Mouse (Mus musculus) midbrain, embryonic 12.5 days (tissue): ENCODE data around the gene Caprin2. TPM values are rescaled to one million over a fixed set of nuclear protein-coding genes. Genes with fewer than 3 reads are reported as not detected.
"Not testable (repeated sequence)": the region's sequence is repeated elsewhere in the genome, so short reads cannot be mapped to it uniquely, and the experiment has no call there.

Source experiments
- ATAC-seq: fragments of 200-750 bp; cut with Nextera tagmentation; 2 replicates; pipeline ENCODE4 v1.8.0; 2017; ENCODE audit warnings: low read depth, moderate TSS enrichment, moderate library complexity; ENCODE audit not compliant: low FRiP score
- H3K27ac ChIP-seq: fragments of 300-500 bp; sonication (generic); replicated peaks from 2 replicates; pipeline ENCODE4 v1.5.1; 2016; ENCODE audit warnings: mild to moderate bottlenecking
- H3K27me3 ChIP-seq: fragments of 300-500 bp; sonication (generic); 2 replicates; pipeline ENCODE4 v1.6.1; 2016; ENCODE audit warnings: mild to moderate bottlenecking
- H3K36me3 ChIP-seq: fragments of 300-500 bp; sonication (generic); 2 replicates; pipeline ENCODE4 v1.6.1; 2016
- H3K4me1 ChIP-seq: fragments of 300-500 bp; sonication (generic); 2 replicates; pipeline ENCODE4 v1.6.1; 2016
- H3K4me2 ChIP-seq: fragments of 300-500 bp; sonication (generic); replicated peaks from 2 replicates; pipeline ENCODE4 v1.6.1; 2016; ENCODE audit warnings: mild to moderate bottlenecking, moderate library complexity
- H3K4me3 ChIP-seq: fragments of 300-500 bp; sonication (generic); 2 replicates; pipeline ENCODE4 v1.5.1; 2016; ENCODE audit warnings: mild to moderate bottlenecking
- H3K9ac ChIP-seq: fragments of 300-500 bp; sonication (generic); replicated peaks from 2 replicates; pipeline ENCODE4 v1.6.1; 2016; ENCODE audit warnings: mild to moderate bottlenecking, moderate library complexity
- H3K9me3 ChIP-seq: fragments of 300-500 bp; sonication (generic); 2 replicates; pipeline ENCODE4 v1.6.1; 2016; ENCODE audit warnings: mild to moderate bottlenecking
- WGBS: fragments of 180-500 bp; shearing (Covaris S2); methylation state at CpG from one replicate; pipeline ENCODE4 v1.1.7; 2016; 5-methylcytosine and 5-hydroxymethylcytosine counted together
- polyA plus RNA-seq: library from polyadenylated mRNA; unstranded; fragments of >200 nt; fragmentation: Nextera tagmentation; extraction: Ambion mirVana; gene quantifications from 2 replicates; pipeline ENCODE4 v1.2.1, GENCODE M21; 2016

The Caprin2 gene
- 21.8 and 25.3 TPM in 2 replicates for polyA plus RNA-seq

GRCm38 (mm10) chr6:148895773-148896506 lies at the start of gene Caprin2:
TSS of gene Caprin2 (minus strand) at chr6:148896237.
- Histone ChIP-seq H3K9ac (peak within 1 kb of the TSS; percentile 82), H3K9me3 (no peaks in the 10 kb centered on the region), H3K27me3 (no peaks in the 10 kb centered on the region), H3K4me2 (peak within 1 kb of the TSS; percentile 86), H3K36me3 (no peaks in the 10 kb centered on the region), H3K4me3 (peak within 1 kb of the TSS; percentile 80), H3K4me1 (peaks cover 9% of the 10 kb centered on the region), H3K27ac (peak within 1 kb of the TSS; percentile 92)
- ATAC-seq = peak; percentile 99
- WGBS = under 1% methylated on average over 64 of the region's 65 CpGs

GRCm38 (mm10) chr6:148944767-148945508 lies 48.9 kb upstream of the Caprin2 start:
- Histone ChIP-seq H3K9me3 (no peaks in the 10 kb centered on the region), H3K27ac (peak overlapping the region; percentile 92), H3K9ac (peak overlapping the region; percentile 96), H3K4me3 (peak overlapping the region; percentile 96), H3K36me3 (no peaks in the 10 kb centered on the region), H3K27me3 (no peaks in the 10 kb centered on the region), H3K4me1 (peaks cover 29% of the 10 kb centered on the region), H3K4me2 (peak overlapping the region; percentile 63)
- WGBS = under 1% methylated on average over 88 of the region's 92 CpGs
- ATAC-seq = peak; percentile 71

GRCm38 (mm10) chr6:148944344-148944766 lies 48.3 kb upstream of the Caprin2 start:
- Histone ChIP-seq H3K4me1 (peaks cover 30% of the 10 kb centered on the region), H3K9me3 (no peaks in the 10 kb centered on the region), H3K4me3 (peak overlapping the region; percentile 96), H3K36me3 (no peaks in the 10 kb centered on the region), H3K27ac (peak overlapping the region; percentile 92), H3K9ac (peak overlapping the region; percentile 96), H3K4me2 (peak overlapping the region; percentile 63), H3K27me3 (no peaks in the 10 kb centered on the region)
- under 1% methylated on average over 28 of the region's 30 CpGs for WGBS
- no peak for ATAC-seq

- Histone ChIP-seq H3K27ac (no peak overlapping the region), H3K9me3 (no peaks in the 10 kb centered on the region), H3K36me3 (no peaks in the 10 kb centered on the region), H3K4me1 (peaks cover 33% of the 10 kb centered on the region), H3K4me3 (peak overlapping the region; percentile 96), H3K9ac (peak overlapping the region; percentile 96), H3K27me3 (no peaks in the 10 kb centered on the region), H3K4me2 (peak overlapping the region; percentile 63)
- WGBS = 13% methylated on average over 3 of the region's 3 CpGs
- ATAC-seq = no peak
Observed at GRCm38 (mm10) chr6:148943695-148944094, 47.7 kb upstream of the Caprin2 start.

- no peak overlapping the region for H3K9ac ChIP-seq
- no peak overlapping the region for H3K27ac ChIP-seq
- 67% methylated on average over 4 of the region's 4 CpGs for WGBS
- H3K4me2 ChIP-seq = no peak overlapping the region
- no peaks in the 10 kb centered on the region for H3K9me3 ChIP-seq
- no peaks in the 10 kb centered on the region for H3K27me3 ChIP-seq
- peaks cover 33% of the 10 kb centered on the region for H3K4me1 ChIP-seq
- no peak overlapping the region for H3K4me3 ChIP-seq
- no peak for ATAC-seq
- H3K36me3 ChIP-seq = no peaks in the 10 kb centered on the region
Observed at GRCm38 (mm10) chr6:148942406-148942805, 46.4 kb upstream of the Caprin2 start.

- H3K9me3 ChIP-seq = no peaks in the 10 kb centered on the region
- H3K27me3 ChIP-seq = no peaks in the 10 kb centered on the region
- H3K4me1 ChIP-seq = peaks cover 30% of the 10 kb centered on the region
- no peaks in the 10 kb centered on the region for H3K36me3 ChIP-seq
- H3K9ac ChIP-seq = no peak overlapping the region
- WGBS = 56% methylated on average over 5 of the region's 5 CpGs
- no peak overlapping the region for H3K27ac ChIP-seq
- H3K4me2 ChIP-seq = peak overlapping the region; percentile 33
- ATAC-seq = no peak
- no peak overlapping the region for H3K4me3 ChIP-seq
Observed at GRCm38 (mm10) chr6:148941880-148942279, 45.8 kb upstream of the Caprin2 start.

GRCm38 (mm10) chr6:148940383-148940782 lies 44.3 kb upstream of the Caprin2 start:
- ATAC-seq, H3K27me3 ChIP-seq, H3K4me3 ChIP-seq, H3K9ac ChIP-seq, H3K4me2 ChIP-seq, H3K27ac ChIP-seq, H3K9me3 ChIP-seq, H3K36me3 ChIP-seq: not testable (repeated sequence)
- H3K4me1 ChIP-seq = peaks cover 31% of the 10 kb centered on the region
- 92% methylated on average over 2 of the region's 3 CpGs for WGBS

GRCm38 (mm10) chr6:148937693-148938092 lies 41.7 kb upstream of the Caprin2 start:
- Histone ChIP-seq H3K27me3 (no peaks in the 10 kb centered on the region), H3K27ac (no peak overlapping the region), H3K4me3 (no peak overlapping the region), H3K36me3 (peaks cover 3% of the 10 kb centered on the region; the same call in 1 of the 2 replicates), H3K4me2 (no peak overlapping the region), H3K9me3 (no peaks in the 10 kb centered on the region), H3K4me1 (peaks cover 24% of the 10 kb centered on the region), H3K9ac (no peak overlapping the region)
- no peak for ATAC-seq
- WGBS = 80% methylated on average over 1 of the region's 1 CpGs

- no peak for ATAC-seq
- Histone ChIP-seq H3K4me2 (no peak overlapping the region), H3K9ac (no peak overlapping the region), H3K9me3 (no peaks in the 10 kb centered on the region), H3K27me3 (no peaks in the 10 kb centered on the region), H3K4me3 (no peak overlapping the region), H3K27ac (no peak overlapping the region), H3K4me1 (peaks cover 14% of the 10 kb centered on the region), H3K36me3 (peaks cover 29% of the 10 kb centered on the region)
- WGBS = 83% methylated on average over 3 of the region's 3 CpGs
Observed at GRCm38 (mm10) chr6:148934961-148935590, 39.0 kb upstream of the Caprin2 start.

GRCm38 (mm10) chr6:148931281-148931680 lies 35.2 kb upstream of the Caprin2 start:
- Histone ChIP-seq H3K36me3 (peaks cover 64% of the 10 kb centered on the region), H3K9me3 (no peaks in the 10 kb centered on the region), H3K4me1 (peaks cover 10% of the 10 kb centered on the region), H3K4me2 (no peak overlapping the region), H3K27ac (no peak overlapping the region), H3K9ac (no peak overlapping the region), H3K27me3 (no peaks in the 10 kb centered on the region), H3K4me3 (no peak overlapping the region)
- no peak; the same call in 1 of the 2 replicates for ATAC-seq
- 88% methylated on average over 6 of the region's 6 CpGs for WGBS

GRCm38 (mm10) chr6:148918841-148919398 lies 22.9 kb upstream of the Caprin2 start:
- Histone ChIP-seq H3K4me2 (no peak overlapping the region), H3K4me1 (no peaks in the 10 kb centered on the region), H3K36me3 (peaks cover 23% of the 10 kb centered on the region), H3K4me3 (no peak overlapping the region), H3K27me3 (no peaks in the 10 kb centered on the region), H3K27ac (no peak overlapping the region), H3K9me3 (no peaks in the 10 kb centered on the region), H3K9ac (no peak overlapping the region)
- ATAC-seq = no peak
